21 mouse cellular contexts compared by ENCODE assay signal in the genomic region with DNA sequence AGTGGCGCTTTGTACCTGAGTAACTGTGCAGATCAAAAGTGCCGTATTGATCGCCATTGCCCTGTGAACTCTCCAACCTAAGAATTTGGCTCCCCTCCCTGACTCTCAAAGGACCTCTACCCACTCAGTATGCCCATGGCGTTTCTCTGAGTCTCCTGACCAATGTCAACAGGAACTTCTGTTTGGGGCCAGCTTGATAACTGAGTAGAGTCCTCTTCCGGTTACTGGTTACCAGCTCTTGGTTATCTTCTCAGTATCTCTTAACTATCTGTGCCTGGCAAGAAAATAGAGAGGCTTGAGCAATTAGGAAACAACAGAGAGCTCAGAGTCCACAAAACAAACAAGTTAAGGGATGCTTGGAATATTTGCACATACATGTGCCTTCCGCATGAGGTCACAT. TPM values are rescaled to one million over a fixed set of nuclear protein-coding genes. Genes with fewer than 3 reads are reported as not detected.
DNase-seq lines count a peak whose midpoint lies in the region; ATAC-seq and TF ChIP-seq lines count a peak whose summit lies in the region.
"Had no signal": no experiment of that assay in that cellular context is flagged by ENCODE, and none has a peak within 500 bp of the region (broad histone marks: within the 10 kb centered on the region; RNA-seq: fewer than 3 reads in every experiment).

No protein-coding gene starts in this region.

- no peak overlapping the region for H3K4me3 ChIP-seq in MEL (ENCODE audit: control insufficient read depth in 1 of 2, insufficient read depth in 1 of 2, low read depth in 2 of 2, low read length in 2 of 2)
- H3K4me3 ChIP-seq in liver, embryonic 11.5 days (ENCODE audit: low read depth, low read length): no peak overlapping the region
- no peak overlapping the region for H3K4me3 ChIP-seq in liver, embryonic 15.5 days (replicated peaks)
- peak overlapping the region; percentile 67 for H3K4me3 ChIP-seq in megakaryocyte, embryonic 14.5 days (replicated peaks)
- H3K4me3 ChIP-seq: embryonic facial prominence, embryonic 13.5 days; forebrain, embryonic 12.5 days; heart, embryonic 13.5 days; hindbrain, embryonic 15.5 days had no signal

- ATAC-seq in liver, embryonic 11.5 days (replicated peaks; ENCODE audit: low FRiP score): no peak
- ATAC-seq in liver, embryonic 15.5 days (ENCODE audit: insufficient read depth): no peak
- ATAC-seq: forebrain, embryonic 16.5 days had no signal

- H3K4me1 ChIP-seq in MEL (ENCODE audit: control insufficient read depth in 1 of 2, insufficient read depth in 2 of 2, low read length in 2 of 2): peaks cover 7% of the 10 kb centered on the region in 2 experiments
- peaks cover 62% of the 10 kb centered on the region for H3K4me1 ChIP-seq in liver, embryonic 11.5 days (replicated peaks; ENCODE audit: control insufficient read depth, insufficient read depth, low read length)
- H3K4me1 ChIP-seq in liver, embryonic 15.5 days (replicated peaks): peaks cover 90% of the 10 kb centered on the region
- peaks cover 63% of the 10 kb centered on the region for H3K4me1 ChIP-seq in megakaryocyte, embryonic 14.5 days
- H3K4me1 ChIP-seq: embryonic facial prominence, embryonic 13.5 days; hindbrain, embryonic 15.5 days had no signal

- no peak overlapping the region for H3K27ac ChIP-seq in MEL (ENCODE audit: control insufficient read depth, low read depth, low read length)
- H3K27ac ChIP-seq in liver, embryonic 11.5 days (ENCODE audit: low read depth, low read length): peak overlapping the region; percentile 62
- H3K27ac ChIP-seq in liver, embryonic 15.5 days (replicated peaks): peak overlapping the region; percentile 76
- H3K27ac ChIP-seq: embryonic facial prominence, embryonic 13.5 days; forebrain, embryonic 12.5 days; heart, embryonic 13.5 days; hindbrain, embryonic 15.5 days had no signal

- 56% methylated on average over 6 of the region's 6 CpGs for WGBS in liver, embryonic 11.5 days
- WGBS in liver, embryonic 15.5 days (ENCODE audit: insufficient replicate concordance): 53% methylated on average over 6 of the region's 6 CpGs

- H3K79me2 ChIP-seq in MEL (ENCODE audit: control insufficient read depth, insufficient read depth, low read length, poor library complexity): no peaks in the 10 kb centered on the region

- H3K36me3 ChIP-seq in MEL (ENCODE audit: control insufficient read depth in 1 of 2, insufficient read depth in 2 of 2, low read length in 2 of 2): peaks cover 0 to 9% of the 10 kb centered on the region in 2 experiments; a peak in 2 of 4 replicates
- H3K36me3 ChIP-seq in liver, embryonic 11.5 days (ENCODE audit: control insufficient read depth, insufficient read depth, low read length): no peaks in the 10 kb centered on the region
- no peaks in the 10 kb centered on the region for H3K36me3 ChIP-seq in liver, embryonic 15.5 days (replicated peaks)
- H3K36me3 ChIP-seq in megakaryocyte, embryonic 14.5 days (replicated peaks; ENCODE audit: low read length): peaks cover 23% of the 10 kb centered on the region
- H3K36me3 ChIP-seq: embryonic facial prominence, embryonic 13.5 days; forebrain, embryonic 12.5 days; heart, embryonic 13.5 days; hindbrain, embryonic 15.5 days had no signal

- peak; percentile 17 to 38; a peak in 1 of 4 replicates for TF ChIP-seq EP300 in MEL (IDR thresholded peaks at IDR 0.05; ENCODE audit: low read depth in 1 of 2, low read length in 2 of 2)

- no peak for TF ChIP-seq POLR2A in MEL (IDR thresholded peaks at IDR 0.05; ENCODE audit: control insufficient read depth in 1 of 2, insufficient read depth in 1 of 2, low read depth in 1 of 2, low read length in 2 of 2, poor library complexity in 1 of 2)

- H3K4me2 ChIP-seq in liver, embryonic 11.5 days: peak overlapping the region; percentile 48
- H3K4me2 ChIP-seq in liver, embryonic 15.5 days: 0 out of 2 replicates have a peak overlapping the region, but pooled peaks have one; percentile 1
- H3K4me2 ChIP-seq: embryonic facial prominence, embryonic 13.5 days; forebrain, embryonic 12.5 days; heart, embryonic 13.5 days; hindbrain, embryonic 15.5 days had no signal

- no peak for TF ChIP-seq RAD21 in MEL (IDR thresholded peaks at IDR 0.05; ENCODE audit: low read depth, low read length)

- no peak for TF ChIP-seq CTCF in MEL (IDR thresholded peaks at IDR 0.05 in 2 of 3, conservative IDR thresholded peaks at IDR 0.05 in 1 of 3; ENCODE audit: control insufficient read depth in 1 of 3, insufficient read depth in 1 of 3, low read depth in 2 of 3, low read length in 3 of 3, poor library complexity in 1 of 3, severe bottlenecking in 1 of 3)

- no peaks in the 10 kb centered on the region for H3K27me3 ChIP-seq in MEL (ENCODE audit: control insufficient read depth in 1 of 2, insufficient read depth in 2 of 2, low read length in 2 of 2)
- no peaks in the 10 kb centered on the region for H3K27me3 ChIP-seq in liver, embryonic 11.5 days (replicated peaks; ENCODE audit: control insufficient read depth, insufficient read depth, low read length)
- no peaks in the 10 kb centered on the region for H3K27me3 ChIP-seq in liver, embryonic 15.5 days
- H3K27me3 ChIP-seq in megakaryocyte, embryonic 14.5 days (replicated peaks): peaks cover 4% of the 10 kb centered on the region
- H3K27me3 ChIP-seq: embryonic facial prominence, embryonic 13.5 days; forebrain, embryonic 12.5 days; heart, embryonic 13.5 days; hindbrain, embryonic 15.5 days had no signal

- no peaks in the 10 kb centered on the region for H3K9me3 ChIP-seq in MEL (replicated peaks; ENCODE audit: insufficient read depth, low read length)
- H3K9me3 ChIP-seq in liver, embryonic 11.5 days (ENCODE audit: control insufficient read depth, low read length): no peaks in the 10 kb centered on the region
- no peaks in the 10 kb centered on the region for H3K9me3 ChIP-seq in liver, embryonic 15.5 days (replicated peaks)
- no peaks in the 10 kb centered on the region for H3K9me3 ChIP-seq in megakaryocyte, embryonic 14.5 days
- H3K9me3 ChIP-seq: embryonic facial prominence, embryonic 13.5 days; forebrain, embryonic 12.5 days; heart, embryonic 13.5 days; hindbrain, embryonic 15.5 days had no signal

- no peak overlapping the region for H3K9ac ChIP-seq in MEL (ENCODE audit: control insufficient read depth, low read depth, low read length, poor library complexity, severe bottlenecking)
- no peak overlapping the region for H3K9ac ChIP-seq in liver, embryonic 11.5 days (ENCODE audit: low read depth, low read length)
- H3K9ac ChIP-seq in liver, embryonic 15.5 days: no peak overlapping the region
- H3K9ac ChIP-seq: embryonic facial prominence, embryonic 13.5 days; forebrain, embryonic 12.5 days; heart, embryonic 13.5 days; hindbrain, embryonic 15.5 days had no signal

- DNase-seq in MEL (ENCODE audit: low read depth, low spot score): no peak
- no peak for DNase-seq in liver, embryonic 11.5 days (ENCODE audit: low spot score)
- no peak for DNase-seq in frontal cortex, postnatal 14 days (ENCODE audit: low spot score in 2 of 2)
- no peak for DNase-seq in left cerebral cortex, adult 18-20 months (ENCODE audit: low spot score in 2 of 2)
- DNase-seq in c-Kit-positive CD71-positive TER-119-positive erythroid progenitor cells, embryonic 14.5 days (ENCODE audit: low spot score): no peak
- DNase-seq: adrenal gland, adult 8-10 months; cerebellum, adult 18-20 months; cerebellum, adult 9-11 months; cerebellum, postnatal 36 days; gastrocnemius, postnatal 25 days; heart, adult 11 months; heart, postnatal 36 days had no signal

TF ChIP-seq in MEL, 35 proteins besides CTCF, POLR2A, EP300 and RAD21:
- peak; percentile 61; the same call in 1 of the 2 replicates for TF ChIP-seq GATA1 (IDR thresholded peaks at IDR 0.05; ENCODE audit: low read depth, low read length)
- TF ChIP-seq UBTF (IDR thresholded peaks at IDR 0.05; ENCODE audit: borderline replicate concordance, insufficient read depth, low read depth, low read length): no peak

RNA-seq across cellular contexts. Expression of a gene that starts 36.2 kb away (rescaled TPM):
- 301 and 332 TPM in 2 replicates for total RNA-seq in MEL (2012; rRNA removed)
- polyA plus RNA-seq in MEL (2012; ENCODE audit: insufficient read depth in 1 of 2, insufficient read length in 2 of 2, low read depth in 1 of 2, low replicate concordance in 2 of 2, missing spikeins in 1 of 2): 100 to 1,000 TPM in 1 of 2 experiments, not detected in 1; 223 TPM
- 233 and 240 TPM in 2 replicates for polyA plus RNA-seq in liver, embryonic 11.5 days (2014; fragmentation: Nextera tagmentation; extraction: Ambion mirVana)
- 177 and 195 TPM in 2 replicates for polyA plus RNA-seq in liver, embryonic 15.5 days (2015; fragmentation: Nextera tagmentation; extraction: Ambion mirVana)
- 5.6 and 15.5 TPM in 2 replicates for polyA plus RNA-seq in megakaryocyte, embryonic 14.5 days (2012; ENCODE audit: insufficient read depth, low replicate concordance)
- 10 to 100 TPM; 80.1 to 87.1 TPM for total RNA-seq in left cerebral cortex, adult 18-20 months (2021)

RNA-seq across cellular contexts. Expression of a gene that starts 38.6 kb away (rescaled TPM):
- 12.9 and 17.3 TPM in 2 replicates for total RNA-seq in MEL (2012; rRNA removed)
- 10 to 100 TPM in 1 of 2 experiments, not detected in 1; 14.6 TPM for polyA plus RNA-seq in MEL (2012; ENCODE audit: insufficient read depth in 1 of 2, insufficient read length in 2 of 2, low read depth in 1 of 2, low replicate concordance in 2 of 2, missing spikeins in 1 of 2)
- polyA plus RNA-seq in liver, embryonic 11.5 days (2014; fragmentation: Nextera tagmentation; extraction: Ambion mirVana): 8.2 and 10.0 TPM in 2 replicates
- 5.0 and 5.6 TPM in 2 replicates for polyA plus RNA-seq in liver, embryonic 15.5 days (2015; fragmentation: Nextera tagmentation; extraction: Ambion mirVana)
- 1.0 and 2.7 TPM in 2 replicates for polyA plus RNA-seq in megakaryocyte, embryonic 14.5 days (2012; ENCODE audit: insufficient read depth, low replicate concordance)
- 1 to 10 TPM; 2.1 to 2.2 TPM for total RNA-seq in left cerebral cortex, adult 18-20 months (2021)

RNA-seq across cellular contexts. Expression of a gene that starts 59.2 kb away (rescaled TPM):
- total RNA-seq in MEL (2012; rRNA removed): 3.7 and 5.2 TPM in 2 replicates
- 1 to 10 TPM in 1 of 2 experiments, not detected in 1; 8.6 TPM for polyA plus RNA-seq in MEL (2012; ENCODE audit: insufficient read depth in 1 of 2, insufficient read length in 2 of 2, low read depth in 1 of 2, low replicate concordance in 2 of 2, missing spikeins in 1 of 2)
- polyA plus RNA-seq in liver, embryonic 11.5 days (2014; fragmentation: Nextera tagmentation; extraction: Ambion mirVana): 7.7 and 9.3 TPM in 2 replicates
- 3.3 and 3.5 TPM in 2 replicates for polyA plus RNA-seq in liver, embryonic 15.5 days (2015; fragmentation: Nextera tagmentation; extraction: Ambion mirVana)
- 12.9 and 13.9 TPM in 2 replicates for polyA plus RNA-seq in megakaryocyte, embryonic 14.5 days (2012; ENCODE audit: insufficient read depth, low replicate concordance)
- 100 to 1,000 TPM; 172 to 177 TPM for total RNA-seq in left cerebral cortex, adult 18-20 months (2021)
- total RNA-seq: gastrocnemius, adult 18-20 months had no signal
- polyA plus RNA-seq: heart, postnatal 0 days had no signal
